Mouse (Mus musculus): ENCODE results near the gene Cd72. TPM values are rescaled to one million over a fixed set of nuclear protein-coding genes. Genes with fewer than 3 reads are reported as not detected.
A peak's percentile ranks its signal among the peaks of the same experiment; 100 is the strongest.
"Not testable (repeated sequence)": the region's sequence is repeated elsewhere in the genome, so short reads cannot be mapped to it uniquely, and the experiment has no call there.

Gene Cd72
- polyA plus RNA-seq, 2 experiments = 1.3 to 4.4 TPM

DNA sequence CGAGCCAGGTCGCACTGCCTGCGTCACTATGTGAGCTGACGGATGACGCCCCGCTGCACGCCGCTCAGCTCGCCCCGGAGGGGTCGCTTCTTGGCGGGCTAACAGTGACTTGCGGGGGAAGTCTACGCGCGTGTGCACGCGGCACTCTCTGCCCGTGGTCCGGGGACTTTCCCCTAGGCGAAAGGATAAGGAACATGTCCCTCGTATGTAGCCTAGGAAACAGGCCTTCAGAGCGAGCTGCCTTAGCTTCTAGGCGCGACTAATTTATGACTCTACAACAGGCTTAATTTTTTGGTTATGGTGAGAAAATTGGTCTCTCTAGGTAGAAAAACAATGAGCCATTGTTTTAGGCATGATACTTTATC, 38.4 kb upstream of the Cd72 start, which contains the start of gene Ccdc107:
Gene Ccdc107, plus strand, starts transcription at position 80 of the 365 bp plus-strand sequence.
- 0% methylated on average over 25 of the region's 25 CpGs for WGBS
- Histone ChIP-seq H3K4me1 (ENCODE audit: control insufficient read depth, insufficient read depth, low read length) (peaks cover 14% of the 10 kb centered on the region), H3K27me3 (ENCODE audit: control insufficient read depth, insufficient read depth, low read length) (no peaks in the 10 kb centered on the region), H3K9ac (ENCODE audit: low read depth, low read length, severe bottlenecking) (peak within 1 kb of the TSS; percentile 63), H3K36me3 (ENCODE audit: control insufficient read depth, insufficient read depth, low read length) (peaks cover 25% of the 10 kb centered on the region), H3K4me3 (replicated peaks; ENCODE audit: low read length) (peak within 1 kb of the TSS; percentile 52), H3K27ac (replicated peaks; ENCODE audit: low read depth, low read length) (peak within 1 kb of the TSS; percentile 87), H3K4me2 (replicated peaks; ENCODE audit: low read depth, low read length, severe bottlenecking) (peak within 1 kb of the TSS; percentile 73), H3K9me3 (ENCODE audit: control insufficient read depth, low read length) (no peaks in the 10 kb centered on the region)
- ATAC-seq (ENCODE audit: low FRiP score, low read depth) (peak; percentile 98), DNase-seq (ENCODE audit: low spot score) (peak; percentile 97)
- no peak for TF ChIP-seq POLR2A (IDR thresholded peaks at IDR 0.05; ENCODE audit: borderline replicate concordance, extremely low read depth, insufficient read depth, insufficient read length)

GRCm38 (mm10) chr4:43492101-43492820, 37.8 kb upstream of the Cd72 start:
- Histone ChIP-seq H3K27me3 (ENCODE audit: control insufficient read depth, insufficient read depth, low read length) (no peaks in the 10 kb centered on the region), H3K9ac (ENCODE audit: low read depth, low read length, severe bottlenecking) (no peak overlapping the region), H3K27ac (replicated peaks; ENCODE audit: low read depth, low read length) (peak overlapping the region; percentile 87), H3K9me3 (ENCODE audit: control insufficient read depth, low read length) (no peaks in the 10 kb centered on the region), H3K4me3 (replicated peaks; ENCODE audit: low read length) (peak overlapping the region; percentile 52), H3K36me3 (ENCODE audit: control insufficient read depth, insufficient read depth, low read length) (peaks cover 21% of the 10 kb centered on the region), H3K4me2 (replicated peaks; ENCODE audit: low read depth, low read length, severe bottlenecking) (peak overlapping the region; percentile 73), H3K4me1 (ENCODE audit: control insufficient read depth, insufficient read depth, low read length) (peaks cover 10% of the 10 kb centered on the region)
- DNase-seq (ENCODE audit: low spot score) (no peak), ATAC-seq (ENCODE audit: low FRiP score, low read depth) (no peak; the same call in 1 of the 2 replicates)
- TF ChIP-seq POLR2A (IDR thresholded peaks at IDR 0.05; ENCODE audit: borderline replicate concordance, extremely low read depth, insufficient read depth, insufficient read length) = no peak
- 45% methylated on average over 12 of the region's 12 CpGs for WGBS

DNA sequence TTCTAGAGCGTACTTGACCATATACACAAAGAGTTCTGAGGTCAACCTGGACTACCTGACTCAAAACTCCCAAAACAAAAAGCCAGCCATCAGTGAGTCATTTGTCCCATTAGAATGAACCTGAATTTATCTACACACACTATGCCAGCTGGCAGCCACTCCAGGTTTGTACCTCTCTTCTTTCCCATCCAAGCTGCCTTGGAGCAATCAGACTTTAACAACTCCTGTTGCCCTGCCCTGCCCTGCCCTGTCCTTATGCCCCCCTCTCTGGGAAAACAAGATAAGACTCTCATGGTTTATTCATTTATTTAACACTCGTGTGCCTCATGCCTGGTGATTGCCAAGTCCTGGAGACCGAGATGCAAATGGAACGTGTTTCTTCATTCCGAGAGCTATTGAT, 36.4 kb upstream of the Cd72 start:
- WGBS = 88% methylated on average over 5 of the region's 5 CpGs
- Histone ChIP-seq H3K9ac (ENCODE audit: low read depth, low read length, severe bottlenecking) (no peak overlapping the region), H3K27ac (replicated peaks; ENCODE audit: low read depth, low read length) (no peak overlapping the region), H3K4me2 (replicated peaks; ENCODE audit: low read depth, low read length, severe bottlenecking) (no peak overlapping the region), H3K27me3 (ENCODE audit: control insufficient read depth, insufficient read depth, low read length) (no peaks in the 10 kb centered on the region), H3K4me1 (ENCODE audit: control insufficient read depth, insufficient read depth, low read length) (peaks cover 10% of the 10 kb centered on the region), H3K36me3 (ENCODE audit: control insufficient read depth, insufficient read depth, low read length) (peaks cover 7% of the 10 kb centered on the region), H3K4me3 (replicated peaks; ENCODE audit: low read length) (no peak overlapping the region), H3K9me3 (ENCODE audit: control insufficient read depth, low read length) (no peaks in the 10 kb centered on the region)
- TF ChIP-seq POLR2A (IDR thresholded peaks at IDR 0.05; ENCODE audit: borderline replicate concordance, extremely low read depth, insufficient read depth, insufficient read length) = no peak
- DNase-seq (ENCODE audit: low spot score) = no peak
- no peak for ATAC-seq (ENCODE audit: low FRiP score, low read depth)

DNA sequence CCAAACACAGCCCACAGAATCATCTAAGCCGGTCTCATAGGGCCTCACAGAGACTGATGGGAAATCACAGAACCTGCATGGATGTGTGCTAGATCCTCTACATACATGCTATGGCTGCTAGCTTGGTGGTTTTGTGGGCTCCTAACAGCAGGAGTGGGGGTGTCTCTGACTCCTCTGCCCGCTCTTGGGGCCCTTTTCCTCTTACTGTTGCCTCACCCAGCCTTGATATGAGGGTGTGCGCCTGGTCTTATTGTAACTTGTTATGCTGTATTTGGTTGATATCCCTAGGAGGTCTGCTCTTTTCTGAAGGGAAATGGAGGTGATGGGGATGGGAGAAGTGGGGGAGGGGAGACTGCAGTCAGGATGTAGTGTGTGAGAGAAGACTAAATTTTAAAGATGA, 35.2 kb upstream of the Cd72 start:
- H3K9me3 ChIP-seq (ENCODE audit: control insufficient read depth, low read length) = no peaks in the 10 kb centered on the region
- TF ChIP-seq POLR2A (IDR thresholded peaks at IDR 0.05; ENCODE audit: borderline replicate concordance, extremely low read depth, insufficient read depth, insufficient read length) = no peak
- H3K27me3 ChIP-seq (ENCODE audit: control insufficient read depth, insufficient read depth, low read length) = no peaks in the 10 kb centered on the region
- H3K27ac ChIP-seq (replicated peaks; ENCODE audit: low read depth, low read length) = no peak overlapping the region
- ATAC-seq (ENCODE audit: low FRiP score, low read depth) = no peak
- H3K9ac ChIP-seq (ENCODE audit: low read depth, low read length, severe bottlenecking) = no peak overlapping the region
- 94% methylated on average over 3 of the region's 3 CpGs for WGBS
- no peak for DNase-seq (ENCODE audit: low spot score)
- H3K36me3 ChIP-seq (ENCODE audit: control insufficient read depth, insufficient read depth, low read length) = no peaks in the 10 kb centered on the region
- no peak overlapping the region for H3K4me3 ChIP-seq (replicated peaks; ENCODE audit: low read length)
- peaks cover 6% of the 10 kb centered on the region for H3K4me1 ChIP-seq (ENCODE audit: control insufficient read depth, insufficient read depth, low read length)
- no peak overlapping the region for H3K4me2 ChIP-seq (replicated peaks; ENCODE audit: low read depth, low read length, severe bottlenecking)

DNA sequence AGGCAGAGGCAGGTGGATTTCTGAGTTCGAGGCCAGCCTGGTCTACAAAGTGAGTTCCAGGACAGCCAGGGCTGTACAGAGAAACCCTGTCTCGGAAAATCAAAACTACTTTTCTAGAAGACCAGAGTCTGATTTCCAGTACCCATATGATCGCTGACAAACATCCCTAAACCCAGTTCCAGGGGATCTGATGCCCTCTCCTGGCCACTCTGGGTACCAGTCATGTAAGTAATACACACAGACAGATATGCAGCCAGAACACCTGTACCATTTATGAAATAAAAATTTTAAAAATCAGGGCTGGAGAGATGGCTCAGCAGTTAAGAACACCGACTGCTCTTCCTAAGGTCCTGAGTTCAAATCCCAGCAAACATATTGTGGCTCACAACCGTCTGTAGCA, 31.2 kb upstream of the Cd72 start:
- H3K4me3 ChIP-seq (replicated peaks; ENCODE audit: low read length); ATAC-seq (ENCODE audit: low FRiP score, low read depth); H3K9me3 ChIP-seq (ENCODE audit: control insufficient read depth, low read length); H3K27ac ChIP-seq (replicated peaks; ENCODE audit: low read depth, low read length); H3K4me1 ChIP-seq (ENCODE audit: control insufficient read depth, insufficient read depth, low read length); H3K27me3 ChIP-seq (ENCODE audit: control insufficient read depth, insufficient read depth, low read length); DNase-seq (ENCODE audit: low spot score); H3K36me3 ChIP-seq (ENCODE audit: control insufficient read depth, insufficient read depth, low read length); H3K4me2 ChIP-seq (replicated peaks; ENCODE audit: low read depth, low read length, severe bottlenecking); H3K9ac ChIP-seq (ENCODE audit: low read depth, low read length, severe bottlenecking): not testable (repeated sequence)
- 89% methylated on average over 5 of the region's 5 CpGs for WGBS

All from limb, embryonic 14.5 days (tissue).